Mouse (Mus musculus): ENCODE measurements around the gene Tsks. TPM values are rescaled to one million over a fixed set of nuclear protein-coding genes. Genes with fewer than 3 reads are reported as not detected.

The Tsks gene
- polyA plus RNA-seq, 1 experiment from 2014 or later: 0.11 TPM

DNA sequence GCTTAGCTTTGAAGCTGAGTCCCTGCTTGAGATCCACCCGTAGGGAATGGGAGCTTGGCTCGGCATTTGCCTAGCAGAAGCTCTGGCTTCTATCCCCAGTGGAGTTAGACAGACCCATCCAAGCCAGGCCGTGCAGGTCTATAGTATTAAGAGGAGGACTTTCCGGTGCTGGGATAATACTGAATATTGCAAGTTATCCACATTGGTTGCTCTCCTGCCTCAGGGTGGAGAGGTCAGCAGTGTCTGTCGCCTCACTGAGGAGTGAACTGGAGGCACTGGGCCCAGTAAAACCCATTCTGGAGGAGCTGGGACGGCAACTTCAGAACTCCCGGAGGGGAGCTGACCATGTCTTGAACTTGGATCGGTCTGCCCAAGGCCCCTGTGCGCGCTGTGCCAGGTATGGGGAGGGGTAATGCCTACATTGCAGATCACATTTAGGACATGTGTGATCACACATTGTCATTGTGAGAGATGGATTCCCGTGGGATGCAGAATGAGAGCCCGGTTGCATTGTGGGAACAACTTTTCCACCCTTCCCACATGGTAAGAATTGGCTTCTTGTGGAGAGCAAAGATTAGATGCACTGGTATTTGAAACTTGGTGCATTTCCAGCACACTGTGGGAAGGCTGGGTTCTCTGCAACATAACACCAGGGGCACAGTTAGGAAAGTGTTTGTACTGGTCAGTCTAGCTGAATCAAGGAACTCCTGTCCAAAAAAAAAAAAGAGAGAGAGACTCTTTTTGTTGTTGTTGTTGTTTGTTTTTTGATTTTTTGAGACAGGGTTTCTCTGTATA lies 11.3 kb downstream of the Tsks start:
- Histone ChIP-seq H3K27ac (replicated peaks) (no peak overlapping the region), H3K36me3 (peaks cover 9% of the 10 kb centered on the region), H3K4me3 (0 out of 2 replicates have a peak overlapping the region, but pooled peaks have one; percentile 11), H3K27me3 (ENCODE audit: low read depth, poor library complexity, severe bottlenecking) (peaks cover 41% of the 10 kb centered on the region), H3K4me1 (peaks cover 29% of the 10 kb centered on the region), H3K9me3 (replicated peaks) (no peaks in the 10 kb centered on the region)
- DNase-seq (ENCODE audit: low spot score): no peak
- WGBS: 87% methylated on average over 12 of the region's 12 CpGs

DNA sequence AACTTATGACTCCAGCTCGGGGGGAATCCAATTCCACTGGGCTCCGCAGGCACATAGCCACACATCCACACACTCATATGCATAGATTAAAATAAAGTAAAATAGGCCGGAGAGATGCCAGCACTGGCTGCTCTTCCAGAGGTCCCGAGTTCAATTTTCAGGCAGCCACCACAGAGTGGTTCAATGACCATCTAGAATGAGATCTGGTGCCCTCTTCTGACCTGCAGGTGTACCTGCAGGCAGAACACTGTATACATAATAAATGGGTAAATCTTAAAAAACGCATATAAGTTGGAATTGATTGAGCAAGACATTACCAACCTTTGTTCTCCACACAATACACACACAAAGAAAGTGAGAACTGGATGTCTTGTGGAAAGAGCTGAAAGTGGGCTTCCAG lies 12.6 kb downstream of the Tsks start:
- no peak for DNase-seq (ENCODE audit: low spot score)
- Histone ChIP-seq H3K4me3 (no peak overlapping the region), H3K9me3 (replicated peaks) (no peaks in the 10 kb centered on the region), H3K36me3 (peaks cover 16% of the 10 kb centered on the region), H3K27ac (replicated peaks) (no peak overlapping the region), H3K27me3 (ENCODE audit: low read depth, poor library complexity, severe bottlenecking) (peaks cover 28% of the 10 kb centered on the region), H3K4me1 (peaks cover 29% of the 10 kb centered on the region)
- 60% methylated on average over 5 of the region's 5 CpGs for WGBS

DNA sequence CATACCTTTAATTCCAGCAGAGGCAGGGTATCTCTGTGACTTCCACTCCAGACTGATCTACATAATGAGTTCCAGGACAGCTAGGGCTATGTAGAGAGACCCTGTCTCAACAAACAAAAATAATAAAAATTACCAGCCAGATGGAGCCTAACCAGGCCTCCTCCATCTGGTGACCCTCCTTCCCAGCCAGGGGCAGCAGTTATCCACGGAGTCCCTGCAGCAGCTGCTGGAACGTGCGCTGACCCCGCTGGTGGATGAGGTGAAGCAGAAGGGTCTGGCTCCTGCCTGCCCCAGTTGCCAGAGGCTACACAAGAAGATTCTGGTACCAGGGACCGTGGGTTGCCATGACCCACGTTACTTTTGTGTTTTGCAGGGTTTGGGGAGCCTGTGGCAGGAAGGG lies 13.3 kb downstream of the Tsks start:
- Histone ChIP-seq H3K4me3 (no peak overlapping the region), H3K27me3 (ENCODE audit: low read depth, poor library complexity, severe bottlenecking) (peaks cover 21% of the 10 kb centered on the region), H3K36me3 (peaks cover 22% of the 10 kb centered on the region), H3K9me3 (replicated peaks) (no peaks in the 10 kb centered on the region), H3K27ac (replicated peaks) (0 out of 2 replicates have a peak overlapping the region, but pooled peaks have one; percentile 25), H3K4me1 (peaks cover 28% of the 10 kb centered on the region)
- DNase-seq (ENCODE audit: low spot score): no peak
- 75% methylated on average over 6 of the region's 6 CpGs for WGBS

DNA sequence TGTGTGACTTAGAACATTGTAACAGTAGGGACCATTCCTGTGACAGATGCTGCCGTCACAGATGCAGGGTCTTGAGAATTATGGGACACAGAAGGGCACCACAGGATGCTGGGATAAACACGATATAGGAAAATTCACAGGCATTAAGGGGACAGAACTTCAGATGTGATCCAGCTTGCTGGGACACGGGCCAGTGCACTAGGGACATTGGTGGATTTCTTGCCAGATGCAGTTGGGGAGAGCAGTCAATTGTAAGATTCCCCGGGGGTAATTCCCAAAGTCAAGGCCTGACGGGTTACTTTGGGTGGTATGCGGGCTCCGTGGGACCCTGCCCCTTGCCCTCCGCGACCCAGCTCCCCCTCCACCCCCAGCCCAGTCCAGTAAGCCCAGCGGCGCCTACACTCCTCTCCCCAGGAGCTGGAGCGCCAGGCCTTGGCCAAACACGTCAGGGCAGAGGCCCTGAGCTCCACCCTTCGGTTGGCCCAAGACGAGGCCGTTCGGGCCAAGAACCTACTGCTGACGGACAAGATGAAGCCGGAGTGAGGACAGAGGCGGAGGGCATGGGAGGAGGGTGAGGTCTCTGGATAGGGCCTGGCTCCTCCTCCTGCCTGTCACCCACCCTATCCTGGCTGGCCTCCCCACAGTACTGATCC lies 14.3 kb downstream of the Tsks start:
- Histone ChIP-seq H3K4me1 (peaks cover 17% of the 10 kb centered on the region), H3K9me3 (replicated peaks) (no peaks in the 10 kb centered on the region), H3K4me3 (no peak overlapping the region), H3K27ac (replicated peaks) (0 out of 2 replicates have a peak overlapping the region, but pooled peaks have one; percentile 28), H3K36me3 (peaks cover 33% of the 10 kb centered on the region), H3K27me3 (ENCODE audit: low read depth, poor library complexity, severe bottlenecking) (peaks cover 11% of the 10 kb centered on the region; the same call in 1 of the 2 replicates)
- 76% methylated on average over 20 of the region's 20 CpGs for WGBS
- no peak for DNase-seq (ENCODE audit: low spot score)

DNA sequence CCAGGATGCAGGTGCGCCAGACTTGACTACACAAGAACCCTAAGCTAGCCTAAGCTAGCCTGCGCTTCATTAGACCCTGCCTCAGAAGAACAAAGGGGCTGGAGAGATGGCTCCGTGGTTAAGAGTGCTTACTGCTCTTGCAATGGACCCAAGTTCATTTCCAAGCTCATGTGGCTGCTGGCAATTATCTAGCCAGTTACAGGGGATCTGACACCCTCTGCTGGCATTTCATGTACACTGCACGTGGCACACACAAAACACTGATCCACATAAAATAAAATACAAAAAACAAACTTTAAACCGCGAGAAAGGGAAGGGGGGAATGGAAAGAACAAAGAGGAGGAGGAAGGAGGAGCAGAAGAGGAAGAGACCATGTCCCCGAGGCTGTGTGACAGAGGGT lies 15.2 kb downstream of the Tsks start:
- 0 out of 2 replicates have a peak overlapping the region, but pooled peaks have one; percentile 9 for H3K27ac ChIP-seq (replicated peaks)
- 0 out of 2 replicates have a peak, but pooled peaks cover 8% of the 10 kb centered on the region for H3K27me3 ChIP-seq (ENCODE audit: low read depth, poor library complexity, severe bottlenecking)
- no peak overlapping the region; the same call in 1 of the 2 replicates for H3K4me3 ChIP-seq
- peaks cover 8% of the 10 kb centered on the region; the same call in 1 of the 2 replicates for H3K4me1 ChIP-seq
- DNase-seq (ENCODE audit: low spot score): no peak
- WGBS: 65% methylated on average over 7 of the region's 7 CpGs
- H3K9me3 ChIP-seq (replicated peaks): no peaks in the 10 kb centered on the region
- H3K36me3 ChIP-seq: peaks cover 41% of the 10 kb centered on the region

DNA sequence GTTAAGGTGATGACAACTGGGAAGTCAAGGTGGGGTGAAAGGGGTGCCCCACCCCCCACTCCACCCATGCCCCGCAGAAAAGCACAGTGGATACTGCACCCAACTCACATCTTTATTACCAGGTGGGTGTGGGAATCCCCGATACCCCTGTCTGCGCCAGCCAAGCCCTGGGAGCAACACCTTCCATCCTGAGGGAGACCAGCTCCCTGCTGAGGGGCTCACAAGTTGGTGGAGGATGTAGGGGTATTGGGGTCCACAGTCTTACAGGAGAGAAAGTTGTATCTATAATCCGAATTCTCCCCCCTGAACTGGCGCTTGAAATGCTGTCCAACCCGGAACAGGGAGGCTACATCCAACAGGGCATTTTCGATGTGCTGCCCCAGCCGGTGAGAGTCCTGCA lies 16.3 kb downstream of the Tsks start:
- Histone ChIP-seq H3K9me3 (replicated peaks) (no peaks in the 10 kb centered on the region), H3K27me3 (ENCODE audit: low read depth, poor library complexity, severe bottlenecking) (0 out of 2 replicates have a peak, but pooled peaks cover 1% of the 10 kb centered on the region), H3K4me1 (peaks cover 8% of the 10 kb centered on the region; the same call in 1 of the 2 replicates), H3K36me3 (peaks cover 50% of the 10 kb centered on the region), H3K27ac (replicated peaks) (no peak overlapping the region), H3K4me3 (no peak overlapping the region)
- no peak for DNase-seq (ENCODE audit: low spot score)
- WGBS: 83% methylated on average over 8 of the region's 8 CpGs

DNA sequence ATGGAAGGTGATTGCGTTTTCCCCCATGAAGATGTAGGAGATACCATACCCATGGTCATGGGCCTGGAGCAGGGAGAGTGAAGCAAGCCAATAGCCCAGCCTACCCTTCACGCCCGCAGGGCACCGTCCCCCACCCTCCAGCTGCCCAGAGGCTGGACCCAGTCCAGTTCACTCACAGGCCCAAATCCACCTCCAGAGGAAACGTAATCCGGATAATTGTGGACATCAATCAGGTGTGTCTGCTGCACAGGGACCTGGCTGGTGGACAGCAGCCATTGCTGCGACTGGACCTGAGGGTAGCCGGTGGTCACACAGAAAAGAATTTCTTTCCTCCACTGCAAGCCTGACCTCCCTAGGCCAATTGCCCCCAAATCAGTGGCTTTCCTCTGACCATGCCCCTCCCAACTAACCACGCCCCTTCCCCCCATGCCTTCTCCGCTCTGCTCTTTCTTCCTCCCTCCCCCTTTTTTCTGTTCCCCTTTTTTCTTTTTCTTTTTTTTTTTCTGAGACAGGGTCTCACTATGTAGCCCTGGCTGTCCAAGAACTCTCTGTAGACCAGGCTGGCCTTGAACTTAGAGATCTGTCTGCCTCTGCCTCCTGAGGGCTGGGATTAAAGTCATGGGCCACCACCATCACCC lies 17.0 kb downstream of the Tsks start:
- H3K27me3 ChIP-seq (ENCODE audit: low read depth, poor library complexity, severe bottlenecking): no peaks in the 10 kb centered on the region
- peaks cover 53% of the 10 kb centered on the region for H3K36me3 ChIP-seq
- no peak overlapping the region for H3K27ac ChIP-seq (replicated peaks)
- H3K4me3 ChIP-seq: no peak overlapping the region
- peaks cover 8% of the 10 kb centered on the region; the same call in 1 of the 2 replicates for H3K4me1 ChIP-seq
- no peak for DNase-seq (ENCODE audit: low spot score)
- H3K9me3 ChIP-seq (replicated peaks): no peaks in the 10 kb centered on the region
- WGBS: 92% methylated on average over 10 of the region's 10 CpGs

DNA sequence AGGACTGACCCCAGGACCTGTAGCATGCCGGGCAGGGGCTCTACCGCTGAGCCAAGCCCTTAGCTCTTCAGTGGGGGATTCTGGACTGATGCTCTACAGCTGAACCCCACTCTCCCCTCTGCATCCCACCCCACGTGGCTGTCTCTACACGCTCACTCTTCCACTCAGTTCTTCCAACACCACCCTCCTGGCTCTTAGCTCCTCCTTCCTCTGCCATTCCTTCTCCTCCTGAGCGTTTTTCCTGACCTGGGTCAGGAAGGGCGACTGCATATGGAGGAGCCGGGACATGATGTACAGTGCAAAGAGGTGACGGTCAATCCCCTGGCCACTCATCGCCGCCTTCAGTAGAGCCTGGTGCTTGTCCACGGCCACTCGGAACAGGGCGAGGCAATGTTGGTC lies 17.5 kb downstream of the Tsks start:
- H3K36me3 ChIP-seq: peaks cover 58% of the 10 kb centered on the region
- 91% methylated on average over 13 of the region's 13 CpGs for WGBS
- no peak overlapping the region for H3K27ac ChIP-seq (replicated peaks)
- no peaks in the 10 kb centered on the region for H3K27me3 ChIP-seq (ENCODE audit: low read depth, poor library complexity, severe bottlenecking)
- no peak overlapping the region for H3K4me3 ChIP-seq
- DNase-seq (ENCODE audit: low spot score): no peak
- peaks cover 8% of the 10 kb centered on the region; the same call in 1 of the 2 replicates for H3K4me1 ChIP-seq
- H3K9me3 ChIP-seq (replicated peaks): no peaks in the 10 kb centered on the region

DNA sequence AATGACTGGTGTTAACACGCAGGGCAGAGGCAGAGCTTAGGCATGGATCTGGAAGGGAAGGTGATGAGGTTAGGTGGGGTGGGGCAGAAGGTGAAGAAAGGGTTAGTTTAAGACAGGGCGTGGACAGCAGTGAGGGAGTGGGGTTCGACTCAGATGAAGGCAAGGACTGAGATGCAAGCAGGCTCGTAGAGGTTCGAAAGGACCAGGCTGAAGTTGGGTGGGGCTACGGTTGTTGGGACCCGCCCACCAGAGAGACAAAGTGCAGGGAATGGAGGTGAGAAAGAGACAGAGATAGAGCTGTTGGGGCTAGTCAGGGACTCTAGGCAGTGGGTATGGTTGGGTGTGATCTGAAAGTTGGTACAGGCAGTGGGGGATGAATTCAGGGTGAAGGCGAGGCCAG lies 19.3 kb downstream of the Tsks start:
- WGBS: 89% methylated on average over 8 of the region's 8 CpGs
- DNase-seq (ENCODE audit: low spot score): no peak
- Histone ChIP-seq H3K4me1 (peaks cover 2% of the 10 kb centered on the region; the same call in 1 of the 2 replicates), H3K9me3 (replicated peaks) (no peaks in the 10 kb centered on the region), H3K36me3 (peaks cover 73% of the 10 kb centered on the region), H3K27me3 (ENCODE audit: low read depth, poor library complexity, severe bottlenecking) (no peaks in the 10 kb centered on the region), H3K4me3 (no peak overlapping the region), H3K27ac (replicated peaks) (no peak overlapping the region)

DNA sequence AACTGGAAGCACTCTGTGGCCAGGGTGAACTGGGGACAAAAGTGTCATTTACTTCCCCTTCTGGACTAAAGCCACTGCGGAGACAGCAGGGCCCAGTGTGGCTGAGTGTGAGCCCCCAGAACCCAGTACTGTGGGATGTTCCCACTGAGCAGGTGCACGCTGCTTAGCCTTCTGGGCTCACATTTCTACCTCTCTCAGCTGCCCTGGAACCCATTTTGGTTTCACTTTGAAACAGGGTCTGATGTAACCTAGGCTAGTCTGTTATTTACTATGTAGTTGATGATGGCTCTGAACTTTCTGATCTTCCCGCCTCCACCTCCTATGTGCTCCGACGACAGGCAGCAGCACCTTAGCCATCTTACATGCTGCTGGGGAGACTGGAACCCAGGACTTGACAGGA lies 19.8 kb downstream of the Tsks start:
- Histone ChIP-seq H3K27ac (replicated peaks) (no peak overlapping the region), H3K36me3 (peaks cover 75% of the 10 kb centered on the region), H3K9me3 (replicated peaks) (no peaks in the 10 kb centered on the region), H3K4me1 (no peaks in the 10 kb centered on the region), H3K4me3 (no peak overlapping the region), H3K27me3 (ENCODE audit: low read depth, poor library complexity, severe bottlenecking) (no peaks in the 10 kb centered on the region)
- 94% methylated on average over 5 of the region's 5 CpGs for WGBS
- DNase-seq (ENCODE audit: low spot score): no peak

DNA sequence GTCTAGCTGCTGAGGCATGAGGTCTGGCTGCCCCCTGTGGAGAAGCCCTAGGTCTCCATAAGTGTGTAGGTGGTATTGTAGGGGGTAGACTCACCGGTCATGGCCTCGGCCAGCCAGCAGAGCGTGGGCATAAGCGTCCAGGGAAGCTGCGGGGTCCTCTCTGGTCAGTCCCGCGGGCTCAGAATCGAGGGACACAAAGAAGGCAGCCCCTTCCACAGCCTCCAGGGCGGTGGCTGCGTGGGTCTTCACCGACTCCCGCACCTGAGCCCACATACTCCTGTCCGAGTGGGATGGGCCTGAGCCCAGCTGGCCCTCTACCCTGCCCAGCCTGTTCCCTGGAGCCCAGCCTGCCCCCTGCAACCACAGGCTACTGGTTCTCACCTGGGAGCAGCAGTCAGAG lies 22.0 kb downstream of the Tsks start:
- no peaks in the 10 kb centered on the region for H3K27me3 ChIP-seq (ENCODE audit: low read depth, poor library complexity, severe bottlenecking)
- 95% methylated on average over 13 of the region's 13 CpGs for WGBS
- H3K4me3 ChIP-seq: no peak overlapping the region
- peaks cover 6% of the 10 kb centered on the region; the same call in 1 of the 2 replicates for H3K4me1 ChIP-seq
- H3K36me3 ChIP-seq: peaks cover 67% of the 10 kb centered on the region
- H3K27ac ChIP-seq (replicated peaks): no peak overlapping the region
- H3K9me3 ChIP-seq (replicated peaks): no peaks in the 10 kb centered on the region
- DNase-seq (ENCODE audit: low spot score): no peak

DNA sequence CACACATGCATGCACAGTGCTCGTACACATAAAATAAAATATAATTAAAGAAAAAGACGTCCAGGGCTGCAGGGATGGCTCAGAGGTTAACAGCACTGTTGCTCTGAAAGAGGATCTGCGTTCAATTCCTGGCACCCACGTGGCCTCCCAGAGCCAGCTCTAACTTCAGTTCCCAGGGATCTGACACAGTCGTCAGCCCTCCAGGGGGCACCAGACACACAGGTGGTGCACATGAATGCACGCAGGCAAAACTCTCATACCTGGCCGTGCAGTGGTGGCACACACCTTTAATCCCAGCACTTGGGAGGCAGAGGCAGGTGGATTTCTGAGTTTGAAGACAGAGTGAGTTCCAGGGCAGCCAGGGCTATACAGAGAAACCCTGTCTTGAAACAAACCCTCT lies 23.0 kb downstream of the Tsks start:
- no peak overlapping the region for H3K4me3 ChIP-seq
- no peaks in the 10 kb centered on the region for H3K27me3 ChIP-seq (ENCODE audit: low read depth, poor library complexity, severe bottlenecking)
- no peak for DNase-seq (ENCODE audit: low spot score)
- H3K36me3 ChIP-seq: peaks cover 59% of the 10 kb centered on the region
- no peak overlapping the region for H3K27ac ChIP-seq (replicated peaks)
- whole genome bisulfite sequencing: 85% methylated on average over 7 of the region's 7 CpGs
- peaks cover 16% of the 10 kb centered on the region for H3K4me1 ChIP-seq
- H3K9me3 ChIP-seq (replicated peaks): no peaks in the 10 kb centered on the region
